Mouse (Mus musculus) adrenal gland, postnatal 14 days (tissue): ENCODE results near the gene Hoxa2. TPM values are rescaled to one million over a fixed set of nuclear protein-coding genes. Genes with fewer than 3 reads are reported as not detected.
A peak's percentile ranks its signal among the peaks of the same experiment; 100 is the strongest.

ENCODE experiments used
- DNase-seq: peaks from one replicate; pipeline ENCODE4 v3.0.0; 2021; ENCODE audit warnings: mixed read lengths
- total RNA-seq: library from RNA; stranded (reverse); gene quantifications from 2 replicates; pipeline ENCODE4 v1.2.3, GENCODE M21; 2021

Hoxa2 gene
- total RNA-seq, 1 experiment from 2014 or later, result 3.3 TPM

- DNase-seq, result peak; percentile 16
Measured at GRCm38 (mm10) chr6:52179690-52180089, 15.1 kb upstream of the Hoxa2 start.

- DNase-seq, result no peak
Measured at GRCm38 (mm10) chr6:52178918-52179665, 14.5 kb upstream of the Hoxa2 start.

- no peak for DNase-seq
Measured at GRCm38 (mm10) chr6:52177806-52178205, 13.2 kb upstream of the Hoxa2 start.

GRCm38 (mm10) chr6:52177061-52177735 lies 12.6 kb upstream of the Hoxa2 start, which contains the start of gene 5730596B20Rik:
Gene 5730596B20Rik, plus strand, starts transcription at chr6:52177498.
- DNase-seq, result peak; percentile 48

- no peak for DNase-seq
Measured at GRCm38 (mm10) chr6:52176391-52176790, 11.8 kb upstream of the Hoxa2 start.

GRCm38 (mm10) chr6:52175864-52176263 lies 11.2 kb upstream of the Hoxa2 start:
- DNase-seq, result peak; percentile 78

GRCm38 (mm10) chr6:52174968-52175751 lies 10.5 kb upstream of the Hoxa2 start:
- DNase-seq, result peak; percentile 59

GRCm38 (mm10) chr6:52173648-52174047 lies 9.0 kb upstream of the Hoxa2 start:
- no peak for DNase-seq

- peak; percentile 97 for DNase-seq
Measured at GRCm38 (mm10) chr6:52172501-52172900, 7.9 kb upstream of the Hoxa2 start.

GRCm38 (mm10) chr6:52171938-52172337 lies 7.3 kb upstream of the Hoxa2 start:
- DNase-seq, result no peak

- no peak for DNase-seq
Measured at GRCm38 (mm10) chr6:52171331-52171730, 6.7 kb upstream of the Hoxa2 start.

GRCm38 (mm10) chr6:52170898-52171223 lies 6.2 kb upstream of the Hoxa2 start:
- DNase-seq, result no peak

- peak; percentile 61 for DNase-seq
Measured at GRCm38 (mm10) chr6:52170166-52170897, 5.7 kb upstream of the Hoxa2 start.

- DNase-seq, result no peak
Measured at GRCm38 (mm10) chr6:52169499-52170165, 5.0 kb upstream of the Hoxa2 start.

GRCm38 (mm10) chr6:52168191-52169055 lies 3.8 kb upstream of the Hoxa2 start:
- DNase-seq, result peak; percentile 62

GRCm38 (mm10) chr6:52167736-52168161 lies 3.1 kb upstream of the Hoxa2 start:
- no peak for DNase-seq

- no peak for DNase-seq
Measured at GRCm38 (mm10) chr6:52167176-52167575, 2.5 kb upstream of the Hoxa2 start.

- no peak for DNase-seq
Measured at GRCm38 (mm10) chr6:52166431-52167077, 1.9 kb upstream of the Hoxa2 start.

- DNase-seq, result peak; percentile 72
Measured at GRCm38 (mm10) chr6:52165441-52166370, 1.1 kb upstream of the Hoxa2 start.
